ENCODE assay signal across 9 mouse cellular contexts in genomic region chr8:114770856-114771776, GRCm38 (mm10).
DNase-seq lines count a peak whose midpoint lies in the region; ATAC-seq and TF ChIP-seq lines count a peak whose summit lies in the region.
"Had no signal": no experiment of that assay in that cellular context is flagged by ENCODE, and none has a peak within 500 bp of the region (broad histone marks: within the 10 kb centered on the region; RNA-seq: fewer than 3 reads in every experiment).

No protein-coding gene starts in this region.

- H3K9me3 ChIP-seq in kidney, postnatal 0 days (replicated peaks; ENCODE audit: low read length): no peaks in the 10 kb centered on the region
- H3K9me3 ChIP-seq: embryonic facial prominence, embryonic 13.5 days had no signal

- 25% methylated on average over 31 of the region's 31 CpGs for WGBS in kidney, postnatal 0 days
- 62% methylated on average over 31 of the region's 31 CpGs for WGBS in liver, adult 2 months

- H3K4me2 ChIP-seq in kidney, postnatal 0 days (ENCODE audit: low read length): peak overlapping the region; percentile 43
- H3K4me2 ChIP-seq: embryonic facial prominence, embryonic 13.5 days had no signal

- no peaks in the 10 kb centered on the region for H3K79me2 ChIP-seq in liver, adult 2 months (ENCODE audit: control insufficient read depth, insufficient read depth, low read length)

- H3K4me3 ChIP-seq in kidney, postnatal 0 days (replicated peaks; ENCODE audit: low read depth, low read length): no peak overlapping the region
- H3K4me3 ChIP-seq in liver, adult 2 months (ENCODE audit: insufficient read depth, low read depth, low read length): no peak overlapping the region
- H3K4me3 ChIP-seq: embryonic facial prominence, embryonic 13.5 days had no signal

- no peaks in the 10 kb centered on the region for H3K27me3 ChIP-seq in kidney, postnatal 0 days (ENCODE audit: insufficient read depth, low read length)
- no peaks in the 10 kb centered on the region for H3K27me3 ChIP-seq in liver, adult 2 months (ENCODE audit: control insufficient read depth, insufficient read depth, low read length)

- TF ChIP-seq POLR2A in liver, adult 2 months (IDR thresholded peaks at IDR 0.05; ENCODE audit: extremely low read depth, insufficient read depth, low read length): no peak

- no peaks in the 10 kb centered on the region for H3K36me3 ChIP-seq in kidney, postnatal 0 days (ENCODE audit: insufficient read depth, low read length)
- H3K36me3 ChIP-seq in liver, adult 2 months (ENCODE audit: control insufficient read depth, insufficient read depth, low read length): no peaks in the 10 kb centered on the region
- H3K36me3 ChIP-seq: embryonic facial prominence, embryonic 13.5 days had no signal

- H3K9ac ChIP-seq in kidney, postnatal 0 days (ENCODE audit: low read depth, low read length): no peak overlapping the region
- H3K9ac ChIP-seq in liver, adult 2 months (ENCODE audit: low read depth, low read length): no peak overlapping the region
- H3K9ac ChIP-seq: embryonic facial prominence, embryonic 13.5 days had no signal

- peaks cover 13% of the 10 kb centered on the region; the same call in 1 of the 2 replicates for H3K4me1 ChIP-seq in kidney, postnatal 0 days (replicated peaks; ENCODE audit: insufficient read depth, low read length)
- peaks cover 9% of the 10 kb centered on the region for H3K4me1 ChIP-seq in liver, adult 2 months (ENCODE audit: control insufficient read depth, insufficient read depth, low read length)

- H3K27ac ChIP-seq in kidney, postnatal 0 days: no peak overlapping the region
- no peak overlapping the region for H3K27ac ChIP-seq in liver, adult 2 months (replicated peaks; ENCODE audit: insufficient read depth, low read depth, low read length)
- H3K27ac ChIP-seq: embryonic facial prominence, embryonic 13.5 days had no signal

- peak; percentile 72 for ATAC-seq in granulocyte monocyte progenitor cell, adult 5-6 weeks (replicated peaks; ENCODE audit: poor library complexity, severe bottlenecking)
- ATAC-seq in kidney, postnatal 0 days (replicated peaks; ENCODE audit: low FRiP score, low read depth): no peak

- DNase-seq in urinary bladder, adult 18-20 months (ENCODE audit: low spot score in 2 of 2): peak; percentile 33 to 56
- no peak for DNase-seq in urinary bladder, postnatal 10 days (ENCODE audit: low spot score)
- DNase-seq in cerebellum, postnatal 14 days: peak; percentile 89 to 91
- DNase-seq in kidney, postnatal 0 days (ENCODE audit: low spot score): peak; percentile 93
- DNase-seq in liver, adult 2 months (ENCODE audit: extremely low read depth, low read depth, low spot score): peak; percentile 65
- DNase-seq in ovary, postnatal 10 days (ENCODE audit: low spot score): peak; percentile 53
- DNase-seq in thymus, postnatal 0 days (ENCODE audit: low spot score): peak; percentile 82

- TF ChIP-seq CTCF in kidney, postnatal 0 days (IDR thresholded peaks at IDR 0.05; ENCODE audit: low read depth): peak; percentile 96
- TF ChIP-seq CTCF in liver, adult 2 months (IDR thresholded peaks at IDR 0.05; ENCODE audit: low read depth, low read length): peak; percentile 67; the same call in 1 of the 2 replicates
